Mouse (Mus musculus): ENCODE results near the gene Myh9. TPM values are rescaled to one million over a fixed set of nuclear protein-coding genes. Genes with fewer than 3 reads are reported as not detected.

The Myh9 gene
- polyA plus RNA-seq, 1 experiment from 2014 or later, result 31.8 TPM

DNA sequence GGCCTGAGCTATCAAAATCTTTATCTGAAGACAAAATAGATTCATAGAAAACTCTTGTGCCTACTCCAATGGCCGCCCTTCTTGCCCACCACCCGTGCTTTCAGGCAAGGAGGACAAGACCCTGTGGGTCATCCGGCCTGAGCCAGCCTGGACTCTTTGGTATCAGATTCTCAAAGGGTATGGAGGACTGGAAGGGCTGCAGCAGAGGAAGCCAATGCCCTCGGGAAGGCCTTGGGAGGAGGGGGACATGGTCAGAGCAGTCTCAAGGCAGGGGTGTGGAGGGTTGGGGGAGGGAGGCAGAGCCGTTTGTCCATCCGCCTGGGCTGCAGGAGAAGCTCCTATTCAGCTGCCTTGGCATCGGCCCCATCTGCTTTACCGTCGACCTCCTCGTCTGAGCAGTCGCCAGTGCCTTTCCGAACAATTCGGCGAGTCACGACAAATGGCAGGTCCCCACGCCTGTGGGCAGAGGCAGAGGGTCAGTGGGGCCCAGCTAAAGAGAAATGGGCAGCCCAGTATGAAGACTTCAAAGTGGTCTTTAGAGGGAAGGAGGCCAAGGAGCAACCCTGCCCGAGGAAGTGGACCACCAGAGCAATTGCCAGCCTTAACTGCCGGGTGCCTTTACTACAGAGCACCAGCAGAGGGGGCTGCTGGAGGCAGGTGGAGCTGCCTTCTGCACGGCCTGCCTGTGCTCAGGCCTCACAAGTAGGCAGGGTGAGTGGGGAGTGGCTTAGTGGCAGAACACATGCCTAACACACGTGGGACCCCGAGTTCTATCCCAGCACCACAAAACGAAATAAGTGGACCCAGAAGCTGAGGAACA, 80.2 kb downstream of the Myh9 start:
- no peak overlapping the region for H3K27ac ChIP-seq (ENCODE audit: low read depth, low read length)
- no peaks in the 10 kb centered on the region for H3K9me3 ChIP-seq (replicated peaks; ENCODE audit: control insufficient read depth, low read length)
- ATAC-seq (replicated peaks; ENCODE audit: insufficient number of reproducible peaks, low FRiP score, low TSS enrichment), result no peak
- no peak overlapping the region for H3K9ac ChIP-seq (ENCODE audit: low read depth, low read length)
- no peak overlapping the region for H3K4me3 ChIP-seq (ENCODE audit: low read depth, low read length)
- no peaks in the 10 kb centered on the region for H3K27me3 ChIP-seq (ENCODE audit: control insufficient read depth, insufficient read depth, low read length)
- WGBS (ENCODE audit: insufficient replicate concordance), result 83% methylated on average over 22 of the region's 22 CpGs
- no peak overlapping the region for H3K4me2 ChIP-seq
- no peaks in the 10 kb centered on the region for H3K4me1 ChIP-seq (ENCODE audit: control insufficient read depth, insufficient read depth, low read length)
- peaks cover 52% of the 10 kb centered on the region for H3K36me3 ChIP-seq (ENCODE audit: control insufficient read depth, insufficient read depth, low read length)

DNA sequence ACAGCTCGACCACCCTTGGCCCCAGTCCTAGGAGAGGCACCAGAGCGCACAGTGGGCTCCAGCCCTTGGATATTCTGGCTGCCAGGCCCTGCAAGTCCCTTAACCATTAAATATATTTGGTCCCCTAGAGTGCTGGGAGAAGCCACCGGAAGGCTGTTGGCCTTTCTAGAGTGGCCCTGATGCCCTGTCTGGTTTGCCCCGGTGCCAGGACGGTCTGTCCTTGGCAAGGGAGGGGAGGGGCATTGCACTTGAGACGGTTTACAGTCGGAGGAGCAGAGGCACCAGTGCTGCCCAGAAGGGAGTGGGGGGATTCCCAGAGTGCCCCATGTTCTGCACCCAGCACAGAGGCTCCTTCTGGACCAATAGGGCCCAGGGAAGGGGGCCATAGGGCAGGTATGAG, 80.9 kb downstream of the Myh9 start:
- Histone ChIP-seq H3K4me2 (no peak overlapping the region), H3K4me3 (ENCODE audit: low read depth, low read length) (no peak overlapping the region), H3K36me3 (ENCODE audit: control insufficient read depth, insufficient read depth, low read length) (peaks cover 45% of the 10 kb centered on the region), H3K9ac (ENCODE audit: low read depth, low read length) (no peak overlapping the region), H3K4me1 (ENCODE audit: control insufficient read depth, insufficient read depth, low read length) (no peaks in the 10 kb centered on the region), H3K27ac (ENCODE audit: low read depth, low read length) (no peak overlapping the region), H3K27me3 (ENCODE audit: control insufficient read depth, insufficient read depth, low read length) (no peaks in the 10 kb centered on the region), H3K9me3 (replicated peaks; ENCODE audit: control insufficient read depth, low read length) (no peaks in the 10 kb centered on the region)
- 92% methylated on average over 7 of the region's 7 CpGs for WGBS (ENCODE audit: insufficient replicate concordance)
- no peak for ATAC-seq (replicated peaks; ENCODE audit: insufficient number of reproducible peaks, low FRiP score, low TSS enrichment)

- H3K27ac ChIP-seq (ENCODE audit: low read depth, low read length), result no peak overlapping the region
- no peaks in the 10 kb centered on the region for H3K9me3 ChIP-seq (replicated peaks; ENCODE audit: control insufficient read depth, low read length)
- H3K36me3 ChIP-seq (ENCODE audit: control insufficient read depth, insufficient read depth, low read length), result peaks cover 35% of the 10 kb centered on the region
- no peaks in the 10 kb centered on the region for H3K4me1 ChIP-seq (ENCODE audit: control insufficient read depth, insufficient read depth, low read length)
- H3K4me2 ChIP-seq, result no peak overlapping the region
- no peaks in the 10 kb centered on the region for H3K27me3 ChIP-seq (ENCODE audit: control insufficient read depth, insufficient read depth, low read length)
- no peak overlapping the region for H3K4me3 ChIP-seq (ENCODE audit: low read depth, low read length)
- ATAC-seq (replicated peaks; ENCODE audit: insufficient number of reproducible peaks, low FRiP score, low TSS enrichment), result no peak
- no peak overlapping the region for H3K9ac ChIP-seq (ENCODE audit: low read depth, low read length)
- WGBS (ENCODE audit: insufficient replicate concordance), result 91% methylated on average over 16 of the region's 16 CpGs
Observed at GRCm38 (mm10) chr15:77760037-77760436, 81.9 kb downstream of the Myh9 start.

DNA sequence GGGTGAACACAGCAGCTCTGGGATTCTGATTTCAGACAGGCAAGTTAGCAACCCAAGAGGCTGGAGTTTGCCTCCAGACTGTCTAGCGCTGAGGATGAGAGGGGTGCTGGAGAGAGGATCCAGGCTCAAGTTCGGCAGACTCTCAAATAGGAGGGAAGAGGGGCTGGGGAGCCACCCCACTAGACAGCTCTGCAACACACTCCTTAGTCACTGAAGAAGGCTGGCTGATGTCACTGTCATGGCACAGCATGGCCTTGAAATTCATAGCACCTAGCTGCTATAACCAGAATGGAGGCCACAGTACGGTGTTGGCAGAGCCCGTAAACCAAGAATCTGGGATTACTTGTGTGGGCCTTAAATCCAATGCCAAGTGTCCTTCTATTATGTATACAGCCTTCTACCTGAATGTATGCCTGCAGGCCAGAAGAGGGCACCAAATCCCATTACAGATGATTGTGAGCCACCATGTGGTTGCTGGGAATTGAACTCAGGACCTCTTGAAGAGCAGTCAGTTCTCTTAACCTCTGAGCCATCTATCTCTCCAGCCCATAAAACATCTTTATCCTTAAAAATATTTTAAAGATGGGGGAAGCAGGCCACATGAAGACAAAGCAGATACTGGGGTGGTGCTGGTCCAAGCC, 84.3 kb downstream of the Myh9 start:
- no peak overlapping the region for H3K9ac ChIP-seq (ENCODE audit: low read depth, low read length)

GRCm38 (mm10) chr15:77756848-77757247, 85.1 kb downstream of the Myh9 start, which contains the start of gene Apol8:
TSS of gene Apol8 (minus strand) at chr15:77757003.
- 8% methylated on average over 9 of the region's 9 CpGs for WGBS (ENCODE audit: insufficient replicate concordance)
- Histone ChIP-seq H3K27ac (ENCODE audit: low read depth, low read length) (no peak within 1 kb of the TSS), H3K36me3 (ENCODE audit: control insufficient read depth, insufficient read depth, low read length) (peaks cover 13% of the 10 kb centered on the region), H3K4me2 (peak within 1 kb of the TSS; percentile 31), H3K9me3 (replicated peaks; ENCODE audit: control insufficient read depth, low read length) (no peaks in the 10 kb centered on the region), H3K27me3 (ENCODE audit: control insufficient read depth, insufficient read depth, low read length) (no peaks in the 10 kb centered on the region), H3K4me1 (ENCODE audit: control insufficient read depth, insufficient read depth, low read length) (no peaks in the 10 kb centered on the region), H3K4me3 (ENCODE audit: low read depth, low read length) (no peak within 1 kb of the TSS), H3K9ac (ENCODE audit: low read depth, low read length) (no peak within 1 kb of the TSS)
- no peak for ATAC-seq (replicated peaks; ENCODE audit: insufficient number of reproducible peaks, low FRiP score, low TSS enrichment)

More for the DNA sequence above, 84.3 kb downstream of the Myh9 start:
- no peak overlapping the region for H3K4me3 ChIP-seq (ENCODE audit: low read depth, low read length)
- H3K4me2 ChIP-seq, result no peak overlapping the region
- H3K4me1 ChIP-seq (ENCODE audit: control insufficient read depth, insufficient read depth, low read length), result no peaks in the 10 kb centered on the region
- H3K36me3 ChIP-seq (ENCODE audit: control insufficient read depth, insufficient read depth, low read length), result peaks cover 14% of the 10 kb centered on the region
- no peak overlapping the region for H3K27ac ChIP-seq (ENCODE audit: low read depth, low read length)
- H3K9me3 ChIP-seq (replicated peaks; ENCODE audit: control insufficient read depth, low read length), result no peaks in the 10 kb centered on the region
- 79% methylated on average over 4 of the region's 4 CpGs for WGBS (ENCODE audit: insufficient replicate concordance)
- ATAC-seq (replicated peaks; ENCODE audit: insufficient number of reproducible peaks, low FRiP score, low TSS enrichment), result no peak
- H3K27me3 ChIP-seq (ENCODE audit: control insufficient read depth, insufficient read depth, low read length), result no peaks in the 10 kb centered on the region

DNA sequence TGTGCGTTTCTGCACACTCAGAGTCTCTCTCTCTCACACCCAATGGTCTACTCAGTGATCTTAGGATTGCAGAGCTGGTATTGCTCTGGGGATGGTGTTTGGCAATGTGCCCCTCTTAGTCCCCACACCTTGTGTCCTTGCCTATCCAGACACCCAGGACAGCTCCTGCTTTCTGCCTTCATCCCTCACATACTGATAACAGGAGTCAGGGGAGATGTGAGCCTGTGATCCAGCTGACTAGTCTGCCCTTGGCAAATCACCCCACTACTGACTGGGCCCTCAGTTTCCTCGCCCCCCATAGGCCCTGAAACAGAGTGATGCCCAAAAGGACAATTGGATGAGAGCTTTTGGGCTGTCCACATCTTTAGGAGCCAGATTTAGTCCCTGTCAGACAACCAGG, 85.9 kb downstream of the Myh9 start:
- Histone ChIP-seq H3K4me3 (ENCODE audit: low read depth, low read length) (no peak overlapping the region), H3K4me2 (no peak overlapping the region), H3K36me3 (ENCODE audit: control insufficient read depth, insufficient read depth, low read length) (peaks cover 8% of the 10 kb centered on the region), H3K9ac (ENCODE audit: low read depth, low read length) (no peak overlapping the region), H3K4me1 (ENCODE audit: control insufficient read depth, insufficient read depth, low read length) (no peaks in the 10 kb centered on the region), H3K27me3 (ENCODE audit: control insufficient read depth, insufficient read depth, low read length) (no peaks in the 10 kb centered on the region), H3K27ac (ENCODE audit: low read depth, low read length) (no peak overlapping the region), H3K9me3 (replicated peaks; ENCODE audit: control insufficient read depth, low read length) (no peaks in the 10 kb centered on the region)
- ATAC-seq (replicated peaks; ENCODE audit: insufficient number of reproducible peaks, low FRiP score, low TSS enrichment), result no peak
- 53% methylated on average over 2 of the region's 2 CpGs for WGBS (ENCODE audit: insufficient replicate concordance)

DNA sequence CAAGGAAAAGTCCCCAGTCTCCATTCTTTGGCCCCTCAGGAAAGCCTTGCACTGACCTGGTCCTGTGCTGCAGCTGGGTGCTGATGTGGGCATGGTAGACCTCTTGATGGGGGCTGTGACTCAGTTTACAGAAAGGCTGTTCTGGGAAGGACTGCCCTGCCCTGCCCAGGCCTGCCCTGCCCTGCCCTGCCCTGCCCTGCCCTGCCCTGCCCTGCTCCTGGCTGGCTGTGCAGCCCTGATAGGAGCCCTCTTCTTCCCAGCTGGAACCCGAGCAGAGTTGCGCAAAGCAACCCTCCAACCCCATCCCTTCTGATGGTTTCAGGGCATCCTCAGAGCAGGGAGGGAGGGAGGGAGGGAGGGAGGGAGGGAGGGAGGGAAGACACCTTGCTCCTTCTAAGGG, 86.8 kb downstream of the Myh9 start:
- WGBS (ENCODE audit: insufficient replicate concordance), result no CpG with 5 or more reads among the region's 2 CpGs
- Histone ChIP-seq H3K4me2 (no peak overlapping the region), H3K27me3 (ENCODE audit: control insufficient read depth, insufficient read depth, low read length) (no peaks in the 10 kb centered on the region), H3K9me3 (replicated peaks; ENCODE audit: control insufficient read depth, low read length) (no peaks in the 10 kb centered on the region), H3K9ac (ENCODE audit: low read depth, low read length) (no peak overlapping the region), H3K36me3 (ENCODE audit: control insufficient read depth, insufficient read depth, low read length) (peaks cover 2% of the 10 kb centered on the region), H3K4me3 (ENCODE audit: low read depth, low read length) (no peak overlapping the region), H3K4me1 (ENCODE audit: control insufficient read depth, insufficient read depth, low read length) (no peaks in the 10 kb centered on the region), H3K27ac (ENCODE audit: low read depth, low read length) (no peak overlapping the region)
- peak; percentile 65 for ATAC-seq (replicated peaks; ENCODE audit: insufficient number of reproducible peaks, low FRiP score, low TSS enrichment)

- H3K9me3 ChIP-seq (replicated peaks; ENCODE audit: control insufficient read depth, low read length), result no peaks in the 10 kb centered on the region
- H3K27me3 ChIP-seq (ENCODE audit: control insufficient read depth, insufficient read depth, low read length), result no peaks in the 10 kb centered on the region
- H3K9ac ChIP-seq (ENCODE audit: low read depth, low read length), result no peak overlapping the region
- H3K4me1 ChIP-seq (ENCODE audit: control insufficient read depth, insufficient read depth, low read length), result no peaks in the 10 kb centered on the region
- no peaks in the 10 kb centered on the region for H3K36me3 ChIP-seq (ENCODE audit: control insufficient read depth, insufficient read depth, low read length)
- WGBS (ENCODE audit: insufficient replicate concordance), result 59% methylated on average over 11 of the region's 11 CpGs
- no peak overlapping the region for H3K27ac ChIP-seq (ENCODE audit: low read depth, low read length)
- ATAC-seq (replicated peaks; ENCODE audit: insufficient number of reproducible peaks, low FRiP score, low TSS enrichment), result no peak
- no peak overlapping the region for H3K4me2 ChIP-seq
- H3K4me3 ChIP-seq (ENCODE audit: low read depth, low read length), result no peak overlapping the region
Observed at GRCm38 (mm10) chr15:77752443-77752842, 89.5 kb downstream of the Myh9 start.
